Mouse (Mus musculus): ENCODE results near the gene Ngrn.
A peak's percentile ranks its signal among the peaks of the same experiment; 100 is the strongest.

Ngrn gene

DNA sequence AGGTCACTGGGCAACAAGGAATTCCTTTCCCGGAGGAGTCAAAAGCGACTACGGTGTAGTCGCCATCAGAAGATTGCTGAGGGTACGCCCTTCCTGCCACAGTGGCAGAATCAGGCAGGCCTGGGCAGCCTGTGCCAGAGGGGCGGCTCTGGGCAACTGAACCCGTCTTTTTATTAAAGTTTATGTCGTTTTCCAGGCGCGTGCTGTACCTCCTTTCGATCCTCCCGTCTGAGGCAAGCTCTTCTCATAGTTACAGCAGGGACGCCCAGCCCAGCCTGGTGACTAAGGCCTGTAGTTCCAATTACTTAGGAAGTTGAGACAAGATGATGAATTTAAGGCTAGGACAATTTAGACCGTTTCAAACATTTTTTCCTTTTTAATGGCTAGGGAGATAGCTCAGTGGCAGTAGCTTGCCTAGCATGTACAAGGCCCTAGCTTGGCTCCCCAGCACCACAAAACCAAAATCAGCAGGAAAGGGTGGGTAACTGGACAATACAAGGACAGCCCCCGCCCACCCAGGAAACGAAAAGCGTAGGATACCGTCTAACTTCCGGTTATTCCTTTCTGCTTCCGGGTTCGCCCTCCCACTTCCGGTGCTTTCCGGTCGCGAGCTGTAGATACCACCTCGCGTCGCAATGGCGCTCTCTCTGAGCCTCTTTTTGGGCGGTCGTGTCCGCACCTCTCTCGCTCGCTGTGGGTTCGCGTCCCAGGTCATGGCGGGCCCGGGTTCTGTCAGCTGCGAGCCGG is at the start of gene Ngrn:
Ngrn (plus strand) TSS at position 591 of the 747 bp plus-strand sequence.
- DNase-seq, result peak; percentile 87

DNA sequence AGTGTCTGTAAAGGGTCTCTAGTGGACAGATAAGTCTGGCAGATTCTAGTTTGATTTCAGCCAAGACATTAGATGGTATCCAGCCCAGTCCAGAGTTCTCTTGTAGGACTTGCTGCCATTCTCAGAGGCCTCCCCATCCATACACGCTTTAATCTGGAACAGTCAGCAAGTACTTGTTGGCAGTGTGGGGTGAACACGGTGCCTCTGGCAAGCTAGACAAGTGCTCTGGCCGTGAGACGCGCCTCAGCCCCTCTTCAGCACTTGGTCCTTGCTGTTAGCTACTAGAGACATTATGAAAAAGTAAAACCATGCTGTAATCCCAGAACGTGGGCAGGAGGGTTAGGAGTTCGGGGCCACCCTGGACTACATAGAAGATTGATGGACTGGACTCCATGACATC is 47.4 kb upstream of the Ngrn start:
- no peak for DNase-seq

DNA sequence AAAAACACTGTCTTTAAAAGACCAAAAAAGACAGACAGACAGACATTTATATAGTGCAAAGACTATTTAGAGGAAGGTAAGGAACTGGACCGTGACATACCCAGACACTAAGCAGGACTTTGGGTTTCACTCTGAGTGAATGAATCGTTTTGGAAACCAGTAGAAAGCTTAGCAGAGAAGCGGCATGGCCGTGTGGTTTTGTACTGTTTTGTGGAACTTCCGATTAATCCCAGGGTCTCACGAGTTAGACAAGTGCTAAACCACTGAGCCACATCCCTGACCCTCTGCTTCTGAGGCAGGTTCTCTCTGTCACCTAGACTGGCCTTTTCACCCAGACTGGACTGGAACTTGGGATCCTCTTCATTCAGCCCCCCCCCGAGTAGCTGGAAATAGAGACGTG is 46.6 kb upstream of the Ngrn start:
- no peak for DNase-seq

DNA sequence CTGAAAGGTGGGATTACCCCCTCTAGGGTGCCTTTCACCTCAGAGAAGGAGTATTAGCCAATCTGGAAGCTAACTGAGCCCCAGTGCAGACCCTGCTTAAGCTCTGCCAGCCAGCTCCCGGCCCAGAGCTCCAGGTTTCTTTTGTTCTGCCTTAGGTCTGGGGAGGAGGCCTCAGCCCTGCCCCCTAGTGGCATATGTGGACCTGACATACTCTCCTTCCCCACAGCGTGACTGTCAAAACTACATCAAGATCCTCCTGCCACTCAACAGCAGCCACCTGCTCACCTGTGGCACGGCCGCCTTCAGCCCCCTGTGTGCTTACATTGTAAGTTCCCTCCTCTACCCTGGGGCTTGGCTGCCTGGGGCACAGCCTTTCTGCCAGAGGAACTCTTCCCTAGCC is 45.6 kb upstream of the Ngrn start:
- DNase-seq, result peak; percentile 83

DNA sequence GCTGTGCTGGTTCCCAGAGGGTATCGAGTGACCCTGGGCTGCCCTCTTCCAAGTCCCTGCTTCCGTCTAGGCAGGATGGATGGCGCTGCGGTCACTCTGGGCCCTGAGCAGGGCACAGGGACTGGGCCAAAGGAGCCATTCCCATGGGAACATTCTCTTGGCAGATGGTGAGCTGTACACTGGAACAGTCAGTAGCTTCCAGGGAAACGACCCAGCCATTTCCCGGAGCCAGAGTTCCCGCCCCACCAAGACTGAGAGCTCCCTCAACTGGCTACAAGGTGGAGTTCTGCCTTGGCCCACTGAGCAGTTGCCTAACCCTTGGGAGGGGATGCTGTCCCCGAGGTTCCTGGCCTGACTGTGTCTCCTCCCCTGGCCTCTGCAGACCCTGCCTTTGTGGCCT is 44.4 kb upstream of the Ngrn start:
- peak; percentile 43 for DNase-seq

DNA sequence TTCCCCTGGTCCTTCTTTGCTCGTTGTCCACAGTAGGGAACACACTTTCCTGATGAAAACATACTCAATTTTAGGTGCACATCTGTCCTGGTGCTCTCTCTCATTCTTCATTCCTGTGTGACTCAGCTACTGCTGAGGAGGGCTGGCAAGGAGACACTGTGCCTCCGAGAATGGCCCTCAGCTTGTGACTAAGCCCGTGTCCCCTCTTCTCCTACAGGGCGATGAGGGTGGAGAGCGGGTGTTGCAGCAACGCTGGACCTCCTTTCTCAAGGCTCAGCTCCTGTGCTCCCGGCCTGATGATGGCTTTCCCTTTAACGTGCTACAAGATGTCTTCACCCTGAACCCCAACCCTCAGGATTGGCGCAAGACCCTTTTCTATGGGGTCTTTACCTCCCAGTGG is 42.3 kb upstream of the Ngrn start:
- no peak for DNase-seq

DNA sequence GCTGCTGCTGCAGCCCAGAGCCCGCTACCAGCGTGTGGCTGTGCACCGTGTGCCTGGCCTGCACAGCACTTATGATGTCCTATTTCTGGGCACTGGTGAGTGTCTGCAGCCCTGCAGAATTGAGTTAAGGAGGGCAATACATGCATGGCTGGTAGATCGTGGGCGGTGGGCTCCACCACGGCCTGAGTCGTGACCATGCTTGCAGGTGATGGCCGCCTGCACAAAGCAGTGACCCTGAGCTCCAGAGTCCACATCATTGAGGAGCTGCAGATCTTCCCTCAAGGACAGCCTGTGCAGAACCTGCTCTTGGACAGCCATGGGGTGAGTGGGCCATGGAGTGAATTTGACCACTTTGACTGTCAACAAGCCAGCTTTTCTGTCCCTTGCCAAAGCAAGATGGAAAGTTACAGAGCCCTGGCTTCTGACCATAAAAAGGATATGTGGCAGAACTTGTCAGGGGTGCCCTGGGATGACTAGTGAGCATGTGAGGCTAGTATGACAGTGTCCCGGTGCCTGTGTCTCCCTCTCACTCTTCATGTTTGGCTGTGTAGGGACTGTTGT is 40.7 kb upstream of the Ngrn start:
- no peak for DNase-seq

DNA sequence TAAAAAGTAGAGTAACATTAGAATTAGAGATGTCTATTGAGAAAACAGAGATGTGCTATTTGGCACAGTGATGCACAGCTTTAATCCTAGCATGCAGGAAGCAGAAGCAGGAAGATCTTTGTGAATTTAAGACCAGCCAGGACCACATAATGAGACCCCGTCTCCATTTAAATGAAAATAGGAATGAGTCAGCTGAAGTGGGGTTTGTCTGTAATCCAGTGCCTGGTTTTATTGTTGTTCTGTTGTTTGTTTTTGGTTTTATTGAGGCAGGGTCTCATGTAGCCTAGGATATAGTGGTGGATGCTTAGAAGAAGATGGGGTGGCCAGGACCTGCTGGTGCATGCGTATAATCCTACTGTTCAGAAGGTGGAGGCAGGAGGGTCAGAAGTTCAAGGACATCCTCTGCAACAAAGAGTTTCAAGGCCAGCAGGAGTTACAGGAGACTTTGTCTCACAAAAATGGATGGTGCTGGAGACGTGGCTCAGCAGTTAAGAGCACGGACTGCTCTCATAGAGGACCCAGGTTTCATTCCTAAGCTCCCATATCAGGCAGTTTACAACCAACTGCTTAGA is 39.8 kb upstream of the Ngrn start:
- DNase-seq, result no peak

DNA sequence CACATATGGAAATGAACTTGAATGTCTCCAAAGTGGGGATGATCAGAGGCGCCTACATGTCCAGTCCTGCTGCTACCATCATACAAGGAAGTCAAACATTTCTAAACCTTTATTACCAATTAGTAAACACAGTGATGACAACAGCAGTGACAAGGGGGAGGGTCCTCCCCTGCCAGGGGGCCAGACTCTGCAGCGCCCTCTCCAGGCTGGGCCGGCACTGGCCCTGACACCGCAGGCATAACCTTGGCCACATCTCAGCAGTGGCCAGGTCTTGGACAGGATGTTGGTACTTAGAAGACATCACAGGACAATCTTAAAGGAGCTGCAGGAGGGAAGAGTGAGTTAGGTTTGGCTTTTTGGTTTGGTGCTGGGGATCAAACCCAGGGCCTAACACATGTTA is 34.0 kb upstream of the Ngrn start:
- no peak for DNase-seq

DNA sequence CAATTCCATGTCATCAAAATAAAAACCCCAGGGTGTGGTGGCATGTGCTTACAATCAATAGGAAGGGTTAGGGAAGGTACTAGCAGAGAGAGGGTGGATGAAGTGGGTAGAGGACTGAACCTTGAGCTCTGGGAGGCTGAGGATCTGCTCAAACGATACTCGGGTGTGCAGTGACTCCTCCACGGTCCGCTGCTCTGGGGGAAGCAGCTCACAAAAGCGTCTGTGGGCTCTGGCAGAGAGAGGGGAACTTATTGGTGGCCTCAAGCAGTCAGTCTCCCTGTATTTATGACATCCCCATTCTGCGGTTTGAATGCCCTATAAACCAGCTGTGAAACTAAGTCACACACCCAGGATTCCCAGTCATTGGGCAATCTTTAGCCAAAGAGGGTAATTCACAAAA is 30.8 kb upstream of the Ngrn start:
- DNase-seq, result no peak

DNA sequence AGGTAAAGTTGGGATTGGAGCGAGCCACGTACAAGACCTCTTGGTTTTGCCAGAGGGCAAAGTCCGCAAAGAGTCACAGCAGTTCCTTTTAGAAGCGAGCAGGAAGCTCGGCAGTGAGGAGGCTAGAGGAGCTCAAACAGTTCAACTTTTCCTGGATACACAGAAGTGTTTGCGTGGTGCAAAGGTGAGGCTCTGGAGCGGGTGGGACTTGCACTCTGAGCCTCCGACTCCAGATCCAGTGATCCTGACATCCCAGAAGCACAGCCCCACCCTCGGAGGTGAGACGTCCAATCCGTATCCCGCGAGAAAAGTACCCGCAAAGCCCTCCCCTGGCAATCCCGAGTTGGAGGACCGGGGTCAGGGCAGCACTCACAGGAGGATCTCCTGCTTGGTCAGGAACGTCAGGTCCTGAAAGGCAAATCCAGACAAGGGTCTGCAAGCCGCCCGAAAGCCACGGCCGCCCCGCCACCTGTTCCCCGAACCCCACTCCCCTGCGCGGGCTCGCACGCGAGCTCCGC is 29.0 kb upstream of the Ngrn start:
- peak; percentile 68 for DNase-seq

DNA sequence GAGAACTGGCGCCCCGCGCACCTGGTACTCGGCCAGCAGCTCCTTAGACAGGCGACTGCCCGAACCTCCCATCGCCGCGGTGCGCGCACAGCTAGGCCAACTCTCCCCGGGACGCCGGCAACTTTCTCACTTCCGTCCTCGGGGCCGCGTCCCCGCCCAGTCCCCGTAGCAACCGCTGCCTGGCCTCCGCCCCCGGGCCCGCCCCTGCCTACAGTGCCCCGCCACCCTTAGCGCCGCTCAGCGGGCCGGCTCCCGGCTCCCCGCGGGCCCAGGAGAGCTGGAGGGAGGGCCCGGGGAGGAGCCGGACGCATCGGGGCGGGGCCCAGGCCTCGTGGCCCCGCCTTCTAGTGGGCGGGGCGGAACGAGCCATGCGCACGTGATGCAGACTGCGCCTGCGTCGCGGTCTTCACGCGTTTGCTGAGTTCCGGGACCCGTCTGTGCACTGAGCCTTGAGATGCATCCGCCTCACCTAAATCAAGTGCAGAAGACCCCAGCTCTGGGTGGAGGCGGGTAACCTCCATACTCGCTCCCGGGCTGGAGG is 28.5 kb upstream of the Ngrn start, which contains the start of the genes Cib1 and Gdpgp1:
Cib1 (minus strand) TSS at position 325 of the 541 bp plus-strand sequence.
Gdpgp1 (plus strand) TSS at position 377 of the 541 bp plus-strand sequence.
- DNase-seq, result peak; percentile 99

DNA sequence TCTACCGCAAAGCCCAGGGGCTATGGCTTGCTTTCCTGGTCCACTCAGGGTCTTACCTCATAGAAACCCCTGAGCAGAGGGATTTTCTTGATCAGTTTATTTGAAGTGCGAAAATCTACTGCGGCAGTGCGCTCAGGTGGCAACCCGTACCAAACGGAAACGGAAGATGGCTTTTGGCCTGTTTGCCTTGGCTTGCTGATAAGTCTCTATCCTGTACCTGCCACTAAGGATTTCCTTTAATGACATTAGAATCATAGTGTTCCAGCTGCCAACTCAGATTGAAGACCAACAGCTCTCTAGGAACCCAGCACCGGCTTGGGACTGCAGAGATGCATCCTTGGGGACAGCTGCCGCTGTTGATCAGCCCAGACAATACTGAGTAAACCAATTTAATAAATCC is 27.2 kb upstream of the Ngrn start:
- DNase-seq, result no peak

DNA sequence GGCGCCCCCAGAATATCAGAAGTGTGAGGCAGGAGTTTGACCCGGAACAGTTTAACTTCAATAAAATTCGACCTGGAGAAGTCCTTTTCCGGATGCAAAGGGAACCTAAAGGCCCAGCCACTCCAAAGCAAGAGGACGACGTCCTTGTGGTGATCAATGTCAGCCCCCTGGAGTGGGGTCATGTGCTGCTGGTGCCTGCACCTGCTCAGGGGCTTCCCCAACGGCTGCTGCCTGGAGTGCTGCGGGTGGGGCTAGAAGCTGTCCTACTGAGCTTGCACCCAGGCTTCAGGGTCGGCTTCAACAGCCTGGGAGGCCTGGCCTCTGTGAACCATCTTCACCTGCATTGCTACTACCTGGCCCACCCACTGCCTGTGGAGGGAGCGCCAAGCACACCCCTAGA is 22.5 kb upstream of the Ngrn start:
- DNase-seq, result no peak

DNA sequence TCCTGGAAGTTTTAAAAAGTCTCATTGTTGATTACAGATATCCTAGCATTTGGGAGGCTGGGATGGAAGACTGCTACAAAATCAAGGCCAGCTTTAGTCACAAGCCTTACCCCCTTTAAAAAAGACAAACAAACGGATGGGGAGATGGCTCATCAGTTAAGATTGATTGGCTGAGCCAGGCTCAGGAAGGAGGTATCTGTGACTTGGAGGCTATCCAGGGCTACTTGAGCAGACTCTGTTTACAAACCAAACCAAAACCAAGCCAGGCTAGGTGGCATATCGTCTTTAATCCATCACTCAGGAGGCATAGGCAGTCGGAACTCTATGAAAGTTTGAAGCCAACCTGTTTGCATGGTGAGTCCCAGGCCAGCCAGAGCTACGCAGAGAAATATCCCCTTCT is 19.4 kb upstream of the Ngrn start:
- no peak for DNase-seq

DNA sequence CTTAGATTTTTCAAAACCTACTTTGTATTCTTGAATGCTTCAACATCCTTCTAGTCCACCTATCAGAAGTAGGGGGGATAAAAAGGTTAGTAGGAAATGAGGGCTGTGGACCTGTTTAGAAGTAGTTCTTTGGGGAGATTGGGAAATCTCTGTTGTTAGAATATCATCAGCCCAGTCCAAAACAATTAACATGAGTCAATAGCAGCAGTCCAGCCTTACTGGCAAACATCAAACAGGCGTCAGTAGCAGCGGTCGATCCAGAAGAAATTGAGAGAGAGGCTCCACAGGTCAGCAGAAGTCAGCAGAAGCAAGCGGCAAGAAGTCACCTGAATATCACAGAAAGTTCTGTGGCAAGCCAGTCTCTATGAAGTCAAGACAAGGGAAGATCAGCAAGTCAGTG is 16.2 kb upstream of the Ngrn start:
- no peak for DNase-seq

DNA sequence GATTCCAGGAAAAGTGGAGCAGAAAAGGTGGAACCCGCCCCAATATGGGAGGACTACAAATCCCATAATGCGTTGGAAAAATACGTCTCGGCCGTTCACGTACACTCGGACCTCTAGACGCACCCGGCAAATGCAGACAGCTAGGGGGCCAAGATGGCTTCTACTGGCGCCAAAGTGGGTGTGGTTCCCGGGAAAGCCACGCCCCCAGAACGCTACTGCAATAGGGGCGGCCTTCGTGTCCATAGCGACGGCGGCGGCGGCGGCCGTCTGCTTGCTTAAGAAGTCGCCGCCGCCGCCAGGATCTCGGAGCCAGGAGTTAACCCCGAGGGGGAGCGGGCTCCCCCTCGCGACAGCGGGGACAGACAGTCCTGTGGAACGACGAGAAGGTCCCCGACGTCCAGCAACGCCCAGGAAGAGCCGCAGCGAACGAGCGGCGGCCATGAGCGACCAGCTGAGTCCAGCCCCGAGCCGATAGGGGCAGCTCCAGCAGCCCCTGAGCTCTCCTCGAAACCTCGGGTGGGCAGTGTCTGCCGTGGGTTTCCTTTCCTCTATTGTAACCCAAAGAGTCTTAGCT is 14.8 kb upstream of the Ngrn start, which contains the start of gene Ttll13:
Ttll13 (plus strand) TSS at position 229 of the 574 bp plus-strand sequence.
- DNase-seq, result peak; percentile 95

DNA sequence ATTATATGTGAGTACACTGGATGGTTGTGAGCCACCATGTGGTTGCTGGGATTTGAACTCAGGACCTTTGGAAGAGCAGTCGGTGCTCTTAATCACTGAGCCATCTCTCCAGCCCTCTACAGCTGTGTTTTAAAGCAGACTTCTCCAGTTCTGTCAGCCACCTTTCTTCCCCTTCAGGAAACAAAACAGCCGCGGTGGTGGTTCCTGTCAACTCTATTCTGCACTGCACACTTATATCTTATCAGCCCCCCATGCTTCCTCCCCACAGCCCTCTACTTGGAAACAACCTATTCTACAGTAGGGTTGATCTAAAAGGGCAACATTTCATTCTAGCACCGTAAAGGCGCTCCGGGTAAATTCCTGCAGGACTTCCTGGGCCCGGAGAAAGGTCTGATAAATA is 14.2 kb upstream of the Ngrn start:
- no peak for DNase-seq

DNA sequence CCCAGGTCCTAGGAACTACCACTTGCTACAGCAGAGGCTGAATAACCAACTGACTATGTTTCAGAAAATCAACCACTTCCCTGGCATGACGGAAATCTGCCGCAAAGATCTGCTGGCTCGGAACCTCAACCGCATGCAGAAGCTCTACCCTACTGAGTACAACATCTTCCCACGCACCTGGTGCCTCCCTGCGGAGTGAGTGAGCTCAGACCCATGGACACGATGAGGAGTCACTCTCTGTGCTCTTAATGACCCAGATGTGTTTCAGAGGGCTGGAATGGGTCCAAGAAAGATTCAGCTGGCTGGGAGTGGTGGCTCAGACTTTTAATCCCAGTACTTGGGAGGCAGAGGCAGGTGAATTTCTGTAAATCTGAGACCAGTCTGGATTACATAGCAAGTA is 8.6 kb upstream of the Ngrn start:
- no peak for DNase-seq

DNA sequence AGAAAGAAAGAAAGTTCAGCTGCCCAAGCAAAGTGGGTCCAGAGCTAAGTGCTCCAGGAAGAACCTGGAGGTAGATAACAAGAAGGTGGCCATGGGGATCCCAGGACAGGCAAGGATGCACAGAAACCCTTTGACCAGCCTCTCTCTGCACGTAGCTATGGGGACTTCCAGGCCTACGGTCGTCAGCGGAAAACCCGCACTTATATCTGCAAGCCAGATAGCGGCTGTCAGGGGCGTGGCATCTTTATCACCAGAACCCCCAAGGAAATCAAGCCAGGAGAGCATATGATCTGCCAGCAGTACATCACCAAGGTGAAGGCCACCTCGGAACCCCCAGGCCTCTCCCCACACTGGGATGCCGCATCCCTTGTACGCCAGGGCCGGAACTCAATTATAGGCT is 8.1 kb upstream of the Ngrn start:
- no peak for DNase-seq

DNA sequence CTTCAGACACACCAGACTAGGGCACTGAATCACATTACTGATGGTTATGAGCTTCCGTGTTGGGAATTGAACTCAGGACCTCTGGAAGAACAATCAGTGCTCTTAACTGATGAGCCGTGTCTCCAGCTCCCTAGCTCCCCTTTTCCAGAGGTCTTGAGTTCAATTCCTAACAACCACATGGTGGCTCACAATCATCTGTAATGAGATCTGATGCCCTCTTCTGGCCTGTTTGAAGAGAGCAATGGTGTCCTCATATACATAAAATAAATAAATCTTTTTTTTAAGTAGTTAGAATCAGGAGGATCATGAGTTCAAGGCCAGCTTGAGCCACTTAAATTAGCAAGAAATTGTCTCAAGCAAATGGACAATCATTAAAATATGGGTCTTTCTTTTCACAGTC is 5.0 kb upstream of the Ngrn start:
- no peak for DNase-seq

DNA sequence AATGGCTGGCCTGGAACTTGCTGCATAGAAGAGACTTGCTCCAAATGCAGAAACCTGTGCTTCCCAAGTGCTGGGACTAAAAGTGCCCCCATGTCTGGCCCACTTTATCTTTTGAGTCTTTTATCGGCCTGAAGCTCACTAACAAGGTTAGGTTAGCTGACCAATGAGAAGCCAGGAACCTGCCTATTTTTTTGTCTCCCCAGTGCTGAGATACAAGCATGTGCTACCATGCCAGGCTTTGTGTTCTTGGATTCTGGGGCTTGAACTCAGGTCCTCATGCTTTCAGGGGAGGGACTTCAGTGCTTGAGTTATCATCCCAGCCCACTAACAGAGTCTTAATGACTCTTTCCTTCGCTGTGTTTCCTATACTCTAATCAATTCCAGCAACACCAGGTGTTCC is 3.3 kb upstream of the Ngrn start:
- DNase-seq, result no peak

DNA sequence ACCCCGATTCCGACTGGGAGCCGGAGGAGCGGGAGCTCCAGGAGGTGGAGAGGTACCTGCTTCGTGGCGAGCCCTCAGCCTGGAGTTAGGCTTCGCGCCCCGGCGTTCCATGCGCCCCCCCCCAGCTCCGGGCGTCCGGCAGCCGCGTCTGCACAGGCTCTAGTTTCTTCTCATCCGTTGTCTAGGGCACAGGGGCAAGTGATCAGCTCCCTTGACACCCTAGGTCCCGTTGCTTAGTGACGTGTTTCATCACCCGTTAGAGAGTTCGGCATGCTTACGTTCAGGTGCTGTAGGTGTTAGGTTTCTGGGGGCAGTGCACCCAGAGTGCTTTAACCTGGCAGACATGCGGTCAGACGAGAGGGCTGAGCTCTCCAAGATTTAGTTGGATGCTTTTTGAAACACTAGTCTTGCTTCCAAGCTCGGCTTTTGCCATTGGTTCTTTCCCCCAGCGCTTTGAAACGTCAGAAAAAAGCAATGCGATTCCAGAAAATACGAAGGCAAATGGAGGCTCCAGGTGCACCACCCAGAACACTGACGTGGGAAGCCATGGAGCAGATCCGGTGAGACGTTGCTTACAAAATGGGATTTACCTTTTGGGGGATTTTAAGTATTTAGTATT is 466 bp downstream of the Ngrn start:
- DNase-seq, result no peak
